Mouse (Mus musculus) embryonic facial prominence, embryonic 11.5 days (tissue): ENCODE measurements around the gene Etfbkmt. TPM values are rescaled to one million over a fixed set of nuclear protein-coding genes. Genes with fewer than 3 reads are reported as not detected.
"Not testable (repeated sequence)": the region's sequence is repeated elsewhere in the genome, so short reads cannot be mapped to it uniquely, and the experiment has no call there.

Experiments
- ATAC-seq: fragments of 200-750 bp; cut with Nextera tagmentation; replicated peaks from 2 replicates; pipeline ENCODE4 v1.8.0; 2017; ENCODE audit warnings: low read depth; ENCODE audit not compliant: insufficient number of reproducible peaks, low FRiP score, low TSS enrichment
- DNase-seq: peaks from one replicate; pipeline ENCODE4 v3.0.0-alpha.2; 2015; ENCODE audit warnings: low spot score
- H3K27ac ChIP-seq: fragments of 300-500 bp; sonication (generic); replicated peaks from 2 replicates; pipeline ENCODE4 v1.5.1; 2014; ENCODE audit warnings: mild to moderate bottlenecking, low read depth, low read length, control low read depth
- H3K27me3 ChIP-seq: fragments of 300-500 bp; sonication (generic); 2 replicates; pipeline ENCODE4 v1.6.1; 2014; ENCODE audit warnings: mild to moderate bottlenecking, low read length, moderate library complexity, mixed read lengths; ENCODE audit not compliant: control insufficient read depth, insufficient read depth
- H3K36me3 ChIP-seq: fragments of 300-500 bp; sonication (generic); replicated peaks from 2 replicates; pipeline ENCODE4 v1.6.1; 2014; ENCODE audit warnings: low read depth, mild to moderate bottlenecking, low read length, moderate library complexity, mixed read lengths; ENCODE audit not compliant: control insufficient read depth, insufficient read depth
- H3K4me1 ChIP-seq: fragments of 300-500 bp; sonication (generic); 2 replicates; pipeline ENCODE4 v1.6.1; 2014; ENCODE audit warnings: low read length, mixed read lengths; ENCODE audit not compliant: control insufficient read depth, insufficient read depth
- H3K4me2 ChIP-seq: fragments of 300-500 bp; sonication (generic); 2 replicates; pipeline ENCODE4 v1.6.1; 2014; ENCODE audit warnings: low read depth, mild to moderate bottlenecking, control low read depth, low read length, moderate library complexity
- H3K4me3 ChIP-seq: fragments of 300-500 bp; sonication (generic); 2 replicates; pipeline ENCODE4 v1.5.1; 2014; ENCODE audit warnings: low read depth, low read length, control low read depth
- H3K9ac ChIP-seq: fragments of 300-500 bp; sonication (generic); replicated peaks from 2 replicates; pipeline ENCODE4 v1.6.1; 2014; ENCODE audit warnings: mild to moderate bottlenecking, control low read depth, low read length
- H3K9me3 ChIP-seq: fragments of 300-500 bp; sonication (generic); replicated peaks from 2 replicates; pipeline ENCODE4 v1.6.1; 2016; ENCODE audit warnings: mild to moderate bottlenecking, low read length, inconsistent platforms, mixed read lengths; ENCODE audit not compliant: control insufficient read depth
- WGBS: fragments of 180-500 bp; shearing (Covaris S2); extraction: QIAGEN DNeasy Blood & Tissue Kit; methylation state at CpG from one replicate; pipeline ENCODE4 v1.1.7; 2014; 5-methylcytosine and 5-hydroxymethylcytosine counted together
- polyA plus RNA-seq: library from polyadenylated mRNA; unstranded; fragments of >200 nt; fragmentation: Nextera tagmentation; extraction: Ambion mirVana; gene quantifications from 2 replicates; pipeline ENCODE4 v1.2.1, GENCODE M21; 2014

The Etfbkmt gene
- polyA plus RNA-seq, 1 experiment from 2014 or later: 11.4 TPM

DNA sequence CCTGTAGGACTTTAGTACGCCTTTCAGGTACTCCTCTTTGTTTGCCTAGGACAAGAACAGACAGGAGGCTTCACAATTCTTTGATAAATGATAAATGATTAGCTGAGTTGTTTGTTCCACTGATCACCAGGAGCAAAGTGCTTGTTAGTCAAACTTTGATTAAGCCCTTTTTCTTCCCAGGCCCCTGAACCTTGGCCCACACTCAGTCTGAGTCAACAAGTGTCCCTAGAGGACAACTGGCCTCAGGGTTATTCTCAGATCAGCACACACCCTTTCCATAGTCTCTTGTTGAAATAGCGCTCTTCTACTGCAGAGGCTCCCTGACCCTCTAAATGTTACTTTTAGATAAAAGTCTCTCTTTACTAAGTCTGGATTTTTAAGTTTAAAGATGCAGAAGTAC, 20.7 kb upstream of the Etfbkmt start:
- DNase-seq (no peak), ATAC-seq (no peak)
- H3K27me3 ChIP-seq: no peaks in the 10 kb centered on the region
- no peaks in the 10 kb centered on the region for H3K36me3 ChIP-seq
- no peak overlapping the region for H3K9ac ChIP-seq
- no peak overlapping the region for H3K27ac ChIP-seq
- no peak overlapping the region for H3K4me3 ChIP-seq
- H3K9me3 ChIP-seq: no peaks in the 10 kb centered on the region
- WGBS: 54% methylated on average over 2 of the region's 2 CpGs
- no peaks in the 10 kb centered on the region for H3K4me1 ChIP-seq
- H3K4me2 ChIP-seq: no peak overlapping the region

DNA sequence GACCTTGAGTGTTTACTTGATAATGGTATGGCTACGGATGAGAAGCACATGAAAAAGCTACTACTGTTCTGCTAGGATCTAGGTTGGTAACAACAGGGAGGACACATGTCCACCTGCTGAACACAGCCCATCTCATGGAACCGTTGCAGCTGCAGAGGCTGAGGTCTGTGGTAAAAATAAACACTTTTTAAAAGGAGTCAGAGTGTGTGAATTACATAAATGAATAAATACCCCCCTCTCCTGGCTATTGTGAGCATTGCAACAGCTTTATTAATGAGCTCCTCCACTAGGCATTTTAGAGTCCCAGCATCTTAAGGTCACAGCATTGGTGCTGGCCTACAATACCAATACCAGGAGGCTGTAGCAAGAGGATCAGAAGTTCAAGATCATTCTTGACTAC, 19.8 kb upstream of the Etfbkmt start:
- 38% methylated on average over 2 of the region's 2 CpGs for WGBS
- DNase-seq: peak; percentile 83
- Histone ChIP-seq H3K27ac (no peak overlapping the region), H3K36me3 (no peaks in the 10 kb centered on the region), H3K9me3 (no peaks in the 10 kb centered on the region), H3K4me1 (no peaks in the 10 kb centered on the region), H3K4me2 (no peak overlapping the region), H3K27me3 (no peaks in the 10 kb centered on the region), H3K9ac (no peak overlapping the region), H3K4me3 (no peak overlapping the region)
- peak; percentile 72 for ATAC-seq

DNA sequence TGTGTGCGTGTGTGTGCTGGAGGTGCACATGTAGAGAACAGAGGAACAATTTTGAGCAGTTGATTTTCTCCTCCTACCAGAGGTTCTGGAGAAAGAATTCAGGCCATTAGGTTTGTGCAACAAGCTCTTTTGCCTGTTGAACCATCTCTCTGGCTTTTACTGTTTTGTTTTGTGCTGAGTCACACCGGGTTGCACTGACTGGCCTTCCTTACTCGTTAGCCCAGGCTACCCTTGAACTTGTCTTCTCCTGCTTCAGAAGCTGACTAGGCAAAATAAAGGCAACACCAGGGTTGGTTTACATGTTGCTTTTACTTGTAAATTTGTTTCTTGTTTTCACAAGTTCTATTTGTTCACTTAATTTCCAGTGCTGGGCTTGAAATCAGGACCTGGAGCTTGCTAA, 16.6 kb upstream of the Etfbkmt start:
- H3K36me3 ChIP-seq: no peaks in the 10 kb centered on the region
- no peak for DNase-seq

DNA sequence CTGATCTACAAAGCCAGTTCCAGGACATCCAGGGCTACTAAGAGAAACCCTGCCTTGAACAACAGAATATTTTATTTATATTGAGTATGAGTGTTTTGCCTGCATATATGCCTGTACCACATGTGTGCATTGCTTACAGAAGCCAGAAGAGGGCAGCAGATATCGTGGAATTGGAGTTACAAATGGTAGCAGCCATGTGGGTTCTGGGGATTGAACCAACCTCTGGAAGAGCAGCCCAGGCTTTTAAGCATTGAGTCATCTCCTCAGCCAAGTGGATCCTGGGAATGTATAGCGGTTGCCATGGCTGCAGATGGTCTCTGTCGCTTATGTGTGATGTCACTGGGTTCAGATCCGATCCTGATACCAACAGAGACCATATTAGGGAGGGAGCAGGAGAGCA, 13.0 kb upstream of the Etfbkmt start:
- Histone ChIP-seq H3K36me3 (no peaks in the 10 kb centered on the region), H3K4me2 (no peak overlapping the region), H3K9me3 (no peaks in the 10 kb centered on the region), H3K4me1 (no peaks in the 10 kb centered on the region), H3K4me3 (no peak overlapping the region), H3K27ac (no peak overlapping the region), H3K27me3 (no peaks in the 10 kb centered on the region), H3K9ac (no peak overlapping the region)
- peak; percentile 50 for DNase-seq
- no peak for ATAC-seq
- WGBS: 63% methylated on average over 4 of the region's 4 CpGs

More for the DNA sequence above, 16.6 kb upstream of the Etfbkmt start:
- Histone ChIP-seq H3K27ac (no peak overlapping the region), H3K4me3 (no peak overlapping the region), H3K9ac (no peak overlapping the region), H3K4me1 (no peaks in the 10 kb centered on the region), H3K4me2 (no peak overlapping the region), H3K9me3 (no peaks in the 10 kb centered on the region), H3K27me3 (no peaks in the 10 kb centered on the region)
- 87% methylated on average over 3 of the region's 3 CpGs for WGBS
- no peak for ATAC-seq

DNA sequence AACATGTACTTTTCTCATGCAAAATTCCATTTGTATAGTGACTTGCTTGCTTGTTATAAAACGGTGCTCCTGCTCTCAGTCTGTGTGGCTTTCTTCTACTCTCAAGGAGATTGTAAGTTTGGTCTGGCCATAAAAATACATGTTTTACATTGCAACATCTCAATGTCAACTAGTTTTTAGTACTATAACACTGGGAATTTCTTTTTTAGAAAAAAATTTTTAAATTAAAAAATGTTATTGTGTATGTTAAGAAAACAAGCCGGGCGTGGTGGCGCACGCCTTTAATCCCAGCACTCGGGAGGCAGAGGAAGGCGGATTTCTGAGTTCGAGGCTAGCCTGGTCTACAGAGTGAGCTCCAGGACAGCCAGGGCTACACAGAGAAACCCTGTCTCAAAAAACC, 9.8 kb upstream of the Etfbkmt start, which contains the start of gene Gm10203:
Gm10203 (plus strand) TSS at position 301 of the 400 bp plus-strand sequence.
- H3K4me2 ChIP-seq, H3K4me1 ChIP-seq, DNase-seq, H3K27me3 ChIP-seq, H3K27ac ChIP-seq, H3K36me3 ChIP-seq, ATAC-seq, H3K9me3 ChIP-seq, H3K9ac ChIP-seq, H3K4me3 ChIP-seq: not testable (repeated sequence)
- 86% methylated on average over 8 of the region's 8 CpGs for WGBS

DNA sequence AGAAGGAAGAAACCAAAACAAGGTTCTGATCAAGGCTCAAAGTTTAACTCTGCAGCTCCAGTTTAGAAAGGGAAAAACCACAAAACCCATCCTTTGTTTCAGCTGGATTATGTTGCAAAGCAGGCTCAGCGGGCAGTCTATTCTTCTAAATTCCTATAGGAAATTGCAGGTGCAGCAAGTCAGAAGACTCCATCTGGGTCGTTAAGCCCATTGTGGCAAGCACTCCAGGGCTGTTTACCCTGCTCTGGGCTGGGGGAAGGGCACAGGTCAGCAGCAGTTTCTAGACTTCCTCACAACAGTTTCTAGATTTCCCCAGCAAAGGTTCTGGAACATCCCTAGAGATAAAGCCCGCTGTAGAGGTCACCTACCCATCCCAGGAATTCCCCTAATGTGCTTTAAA, 8.5 kb upstream of the Etfbkmt start:
- ATAC-seq (no peak), DNase-seq (no peak)
- Histone ChIP-seq H3K4me1 (no peaks in the 10 kb centered on the region), H3K4me2 (no peak overlapping the region), H3K9ac (no peak overlapping the region), H3K9me3 (no peaks in the 10 kb centered on the region), H3K27ac (no peak overlapping the region), H3K36me3 (no peaks in the 10 kb centered on the region), H3K27me3 (no peaks in the 10 kb centered on the region), H3K4me3 (no peak overlapping the region)
- 18% methylated on average over 3 of the region's 3 CpGs for WGBS

DNA sequence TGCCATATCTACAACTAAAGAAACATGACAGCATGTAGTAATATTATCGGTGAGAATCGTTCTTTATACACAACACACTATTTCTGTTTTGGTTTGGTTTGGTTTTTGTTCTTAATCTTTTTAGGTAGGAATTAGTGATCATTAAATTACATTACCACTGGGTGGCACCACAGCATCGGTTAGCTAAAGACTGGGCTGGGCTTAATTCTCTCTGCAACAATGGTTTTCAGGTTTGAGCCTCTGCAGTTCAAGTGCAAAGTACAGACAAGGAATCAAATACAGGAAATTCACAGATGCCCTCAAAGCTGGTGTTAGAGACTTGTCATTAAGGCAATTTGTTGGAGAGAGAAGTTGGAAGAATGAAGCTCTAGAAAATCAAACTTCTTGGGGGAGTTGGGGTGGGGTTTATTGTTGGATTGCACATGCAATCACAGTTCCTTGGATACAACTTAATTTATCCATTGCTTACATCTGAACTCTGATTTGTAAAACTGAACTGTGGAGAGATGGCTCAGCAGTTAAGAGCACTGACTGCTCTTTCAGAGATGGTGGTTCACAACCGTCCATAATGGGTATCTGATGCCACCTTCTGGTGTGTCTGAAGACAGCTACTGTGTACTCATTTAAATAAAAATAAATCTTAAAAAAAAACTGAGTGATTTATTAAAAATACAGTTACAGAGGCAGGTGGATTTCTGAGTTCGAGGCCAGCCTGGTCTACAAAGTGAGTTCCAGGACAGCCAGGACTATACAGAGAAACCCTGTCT, 7.2 kb upstream of the Etfbkmt start:
- no peak for ATAC-seq
- no peak overlapping the region for H3K9ac ChIP-seq

DNA sequence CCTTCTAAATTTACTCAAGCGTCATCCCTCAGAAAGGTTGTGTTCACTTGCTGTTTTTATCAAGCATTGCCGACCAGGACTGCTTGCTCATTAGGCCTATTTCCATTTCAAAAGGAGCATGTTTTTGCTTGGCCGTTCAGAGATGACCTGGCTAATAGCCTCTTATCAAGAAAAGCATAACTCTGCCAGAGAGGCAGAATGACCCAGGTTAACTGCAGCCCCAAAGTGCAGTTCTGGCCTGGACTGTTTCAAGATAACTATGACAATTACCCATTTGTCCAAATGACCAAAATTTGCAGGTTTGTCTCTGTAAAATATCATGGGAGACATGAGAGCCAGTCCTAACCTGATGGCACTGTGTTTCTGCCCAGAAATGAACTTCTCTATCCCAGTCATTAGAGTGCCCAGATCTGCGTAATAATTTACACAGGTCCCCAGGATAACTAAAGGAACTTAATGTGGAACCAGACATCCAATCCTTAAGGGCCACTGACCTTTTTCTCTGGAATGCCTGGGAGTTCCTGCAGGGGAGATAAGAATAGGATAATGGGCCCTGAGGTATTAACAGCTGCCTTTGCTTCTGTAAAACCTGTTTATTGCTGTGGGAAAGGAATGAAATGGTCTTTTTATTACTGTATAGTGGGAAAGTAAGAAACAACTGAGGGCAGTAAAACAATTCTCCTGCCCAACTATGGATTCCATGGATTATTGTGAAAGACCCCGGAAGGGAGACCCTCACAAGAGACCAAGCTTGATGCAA, 5.1 kb upstream of the Etfbkmt start:
- H3K27me3 ChIP-seq: no peaks in the 10 kb centered on the region
- ATAC-seq (no peak), DNase-seq (no peak)
- no peaks in the 10 kb centered on the region for H3K36me3 ChIP-seq
- no peak overlapping the region for H3K4me2 ChIP-seq
- no peak overlapping the region for H3K9ac ChIP-seq
- no peak overlapping the region for H3K4me3 ChIP-seq
- H3K9me3 ChIP-seq: no peaks in the 10 kb centered on the region
- H3K27ac ChIP-seq: no peak overlapping the region
- H3K4me1 ChIP-seq: no peaks in the 10 kb centered on the region
- 24% methylated on average over 5 of the region's 5 CpGs for WGBS

More for the DNA sequence above, 7.2 kb upstream of the Etfbkmt start:
- Histone ChIP-seq H3K27ac (no peak overlapping the region), H3K9me3 (no peaks in the 10 kb centered on the region), H3K4me3 (no peak overlapping the region), H3K4me2 (no peak overlapping the region), H3K27me3 (no peaks in the 10 kb centered on the region), H3K4me1 (no peaks in the 10 kb centered on the region), H3K36me3 (no peaks in the 10 kb centered on the region)
- WGBS: 29% methylated on average over 5 of the region's 5 CpGs
- peak; percentile 84 for DNase-seq
